Mouse (Mus musculus) lung, adult 18-20 months (tissue): Measurements from ENCODE around the gene 1500009C09Rik.
"Not testable (repeated sequence)": the region's sequence is repeated elsewhere in the genome, so short reads cannot be mapped to it uniquely, and the experiment has no call there.

Source experiments
- DNase-seq, 2 experiments: peaks; one replicate each; pipeline ENCODE4 v3.0.0; 2022; ENCODE audit warnings: mixed read lengths in 2 of 2

Gene 1500009C09Rik

DNA sequence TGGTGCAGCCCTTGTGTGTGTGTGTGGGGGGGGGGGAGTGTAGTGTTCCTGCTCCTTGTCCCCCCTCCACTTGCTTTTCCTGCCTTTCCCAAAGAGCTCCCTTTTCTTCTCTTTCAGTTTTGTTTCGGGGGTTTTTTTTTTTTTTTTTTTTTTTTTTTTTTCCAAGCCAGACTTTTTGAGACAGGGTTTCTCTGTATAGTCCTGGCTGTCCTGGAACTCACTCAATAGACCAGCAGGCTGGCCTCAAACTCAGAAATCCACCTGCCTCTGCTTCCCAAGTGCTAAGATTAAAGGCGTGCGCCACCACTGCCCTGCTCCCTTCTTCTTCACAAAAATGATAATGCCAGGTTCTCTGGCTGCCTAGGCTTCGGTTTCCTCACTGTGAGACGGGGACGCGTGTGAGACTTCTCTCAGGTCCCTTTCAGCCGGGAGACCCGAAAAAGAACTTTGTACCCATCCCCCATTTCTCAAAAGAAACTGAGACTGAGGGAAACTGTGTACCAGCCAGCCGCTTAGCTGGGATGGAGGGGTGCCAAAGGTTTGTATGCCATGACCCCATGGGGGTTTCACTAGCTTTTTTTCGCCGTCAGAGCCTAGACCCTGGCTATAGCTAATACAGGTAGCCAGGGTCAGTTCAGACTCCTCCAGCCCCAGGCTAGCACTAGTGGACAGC is 32.1 kb upstream of the 1500009C09Rik start:
- no peak for DNase-seq

DNA sequence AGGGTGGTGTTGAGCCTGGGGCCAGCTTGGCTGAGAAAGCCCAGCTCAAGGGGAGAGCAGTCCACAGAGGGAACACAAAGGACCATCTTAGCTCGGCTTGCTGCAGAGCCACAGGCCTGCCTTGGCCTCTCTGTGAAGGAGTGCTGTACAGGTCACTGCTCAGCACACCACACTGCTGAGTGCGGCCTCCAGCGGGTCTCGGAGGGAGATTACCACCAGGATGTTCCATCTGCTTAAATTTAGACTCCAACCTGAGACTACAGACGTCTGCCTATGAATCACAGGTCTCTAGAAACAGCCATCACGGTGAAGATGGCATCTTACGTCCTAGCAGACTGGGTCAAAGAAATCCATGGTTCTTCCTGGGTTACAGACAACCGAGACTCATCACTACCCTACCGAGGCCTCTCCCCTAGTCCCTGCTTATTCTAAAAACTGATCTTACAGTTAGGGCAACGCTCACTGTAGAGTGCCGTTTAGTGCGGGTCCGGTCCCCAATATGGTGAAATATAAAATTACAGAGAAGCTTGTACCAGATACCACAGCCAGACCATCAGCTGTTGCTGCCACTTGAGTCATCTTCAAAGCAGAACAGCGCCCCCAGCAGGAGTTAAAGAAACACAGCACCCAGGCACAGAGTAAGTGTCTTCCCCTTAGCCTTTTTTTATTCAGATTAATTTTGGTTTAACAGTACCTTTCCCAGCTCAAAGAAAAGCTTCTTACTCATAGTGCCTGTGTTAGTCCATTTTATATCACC is 30.9 kb upstream of the 1500009C09Rik start:
- no peak for DNase-seq

DNA sequence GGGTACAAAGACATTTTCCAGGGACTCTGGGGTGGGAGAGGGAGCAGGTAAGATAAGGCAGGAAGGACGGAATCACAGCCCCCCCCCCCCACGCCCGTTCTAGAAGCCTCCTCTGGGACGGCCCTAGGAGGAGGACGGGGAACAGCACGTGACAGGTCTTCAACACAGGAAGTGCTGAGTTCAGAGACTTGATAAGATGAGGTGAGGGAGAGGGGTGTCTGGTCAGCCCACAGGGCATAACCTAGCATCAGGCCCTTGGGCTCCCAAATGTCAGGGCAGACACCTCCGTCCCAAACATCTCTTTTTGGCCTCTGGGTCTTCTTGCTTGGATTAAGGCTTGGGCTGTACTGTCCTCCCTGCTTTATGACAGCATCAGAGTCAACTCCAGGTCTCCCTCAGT is 28.9 kb upstream of the 1500009C09Rik start:
- DNase-seq, result no peak

DNA sequence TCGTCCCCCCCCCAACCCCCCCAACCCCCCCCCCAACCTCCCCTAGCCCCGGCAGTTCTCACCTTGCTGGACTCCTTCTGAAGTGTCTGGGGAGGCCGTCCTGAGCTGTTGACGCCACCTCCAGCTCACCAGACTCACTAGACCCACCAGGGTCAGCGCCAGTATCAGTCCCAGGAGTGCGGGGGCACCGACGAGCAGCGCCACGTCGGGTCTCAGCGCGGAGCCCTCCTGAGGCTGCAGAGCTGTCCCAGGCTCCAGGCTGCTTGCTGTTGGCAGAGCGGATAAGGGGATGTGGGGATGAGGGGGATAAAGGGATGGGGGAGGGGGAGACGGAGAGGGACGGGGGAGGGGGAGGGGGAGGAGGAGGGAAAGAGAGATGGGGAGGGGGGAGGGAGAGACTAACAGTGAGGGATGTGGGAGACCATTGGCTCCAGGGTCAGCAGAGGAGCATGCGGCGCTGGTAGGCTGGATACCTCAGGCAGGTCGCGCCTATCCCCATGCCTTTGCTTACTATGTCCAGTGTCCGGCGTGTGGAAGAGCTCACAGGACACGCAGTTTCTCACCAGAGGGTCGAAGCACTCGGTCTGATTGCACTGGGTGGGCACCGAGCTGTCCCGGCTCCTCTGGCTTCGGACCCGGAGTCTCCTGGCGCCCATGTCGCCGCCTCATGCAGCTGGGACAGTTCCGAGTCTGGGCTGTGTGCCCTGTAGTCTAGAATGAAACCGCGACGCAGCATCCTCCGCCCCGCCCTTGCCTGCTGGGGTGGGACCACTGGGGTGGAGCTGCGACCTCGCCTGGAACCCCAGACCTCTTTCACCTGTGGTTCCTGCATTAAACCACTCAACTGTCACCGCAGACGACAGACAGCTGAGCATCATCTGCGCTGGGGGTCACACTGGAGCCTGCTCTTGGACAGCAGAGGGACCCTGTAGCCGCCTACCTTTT is 28.3 kb upstream of the 1500009C09Rik start, which contains the start of gene Tnfrsf13c:
Gene Tnfrsf13c, minus strand, starts transcription at position 713 of the 945 bp plus-strand sequence.
- DNase-seq, result peak in 1 of 2 experiments; percentile 53

- no peak for DNase-seq
Measured at GRCm38 (mm10) chr15:82224602-82225215, 27.5 kb upstream of the 1500009C09Rik start.

DNA sequence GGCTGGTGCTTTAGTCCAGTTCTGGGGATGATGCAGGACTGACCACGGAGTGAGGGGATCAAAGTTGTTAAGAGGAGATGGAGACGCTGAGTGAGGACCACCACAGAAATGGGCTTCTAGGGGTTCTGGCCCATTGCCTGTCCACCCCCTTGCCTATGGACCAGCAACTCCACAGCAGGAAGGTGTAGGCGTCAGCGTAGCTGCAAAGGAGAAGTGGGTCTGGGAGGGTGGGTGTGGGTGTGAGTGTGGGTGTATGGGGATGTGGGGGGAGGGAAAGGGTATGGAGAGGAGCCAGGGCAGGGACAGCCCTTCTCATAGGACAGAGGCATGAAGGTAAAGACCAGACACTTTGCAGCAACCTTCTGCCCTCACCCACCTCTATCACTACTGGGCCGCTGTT is 26.4 kb upstream of the 1500009C09Rik start:
- no peak for DNase-seq

DNA sequence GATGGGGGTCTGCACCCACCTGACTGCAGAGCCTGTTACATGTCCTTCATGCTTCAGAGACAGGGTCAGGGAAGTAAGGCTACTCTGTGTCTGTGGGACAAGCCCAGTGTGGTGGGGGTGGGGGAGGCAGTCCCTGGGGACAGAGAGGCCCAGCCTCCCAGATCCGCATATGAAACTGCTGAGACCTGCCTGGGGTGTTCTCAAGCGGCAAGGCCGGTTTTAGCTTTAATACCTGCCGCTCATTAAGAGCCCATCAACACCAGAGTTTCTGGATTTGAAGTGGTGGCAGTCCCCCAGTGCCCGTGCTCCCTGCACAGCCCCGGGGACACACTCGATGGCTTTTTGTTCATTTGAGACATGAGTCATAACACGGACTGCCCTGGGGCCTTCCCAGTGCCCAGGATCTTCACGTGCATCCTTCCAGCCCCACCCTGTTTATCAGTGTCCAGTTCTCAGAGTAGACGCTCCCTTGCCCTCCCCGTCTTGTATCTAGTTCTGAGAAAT is 22.6 kb upstream of the 1500009C09Rik start:
- no peak for DNase-seq

GRCm38 (mm10) chr15:82230098-82230611 is 22.0 kb upstream of the 1500009C09Rik start:
- no peak for DNase-seq

- no peak for DNase-seq
Measured at GRCm38 (mm10) chr15:82231100-82231499, 21.1 kb upstream of the 1500009C09Rik start.

GRCm38 (mm10) chr15:82231591-82232378 is 20.4 kb upstream of the 1500009C09Rik start:
- DNase-seq, result no peak

- no peak for DNase-seq
Measured at GRCm38 (mm10) chr15:82232651-82233050, 19.5 kb upstream of the 1500009C09Rik start.

DNA sequence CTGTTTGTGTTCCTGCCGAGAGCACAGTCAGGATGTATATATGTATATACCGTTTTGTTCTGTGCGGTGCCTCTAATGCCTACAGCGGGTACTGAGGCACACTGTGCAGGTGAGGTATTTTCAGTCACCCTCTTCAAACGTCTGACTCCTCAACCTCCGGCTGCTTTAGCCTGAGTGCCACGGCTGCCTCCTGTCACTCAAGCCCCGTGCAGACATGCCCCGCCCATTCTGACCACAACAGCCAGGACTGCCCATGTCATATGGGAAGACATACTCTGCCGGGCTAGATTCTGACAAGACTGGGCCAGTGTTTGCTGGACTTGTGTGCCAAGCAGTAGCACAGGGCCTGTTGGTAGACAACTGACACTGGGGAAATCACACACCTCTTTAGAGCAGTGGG is 16.5 kb upstream of the 1500009C09Rik start:
- DNase-seq, result no peak

- peak; percentile 80 for DNase-seq
Measured at GRCm38 (mm10) chr15:82236565-82236964, 15.6 kb upstream of the 1500009C09Rik start.

DNA sequence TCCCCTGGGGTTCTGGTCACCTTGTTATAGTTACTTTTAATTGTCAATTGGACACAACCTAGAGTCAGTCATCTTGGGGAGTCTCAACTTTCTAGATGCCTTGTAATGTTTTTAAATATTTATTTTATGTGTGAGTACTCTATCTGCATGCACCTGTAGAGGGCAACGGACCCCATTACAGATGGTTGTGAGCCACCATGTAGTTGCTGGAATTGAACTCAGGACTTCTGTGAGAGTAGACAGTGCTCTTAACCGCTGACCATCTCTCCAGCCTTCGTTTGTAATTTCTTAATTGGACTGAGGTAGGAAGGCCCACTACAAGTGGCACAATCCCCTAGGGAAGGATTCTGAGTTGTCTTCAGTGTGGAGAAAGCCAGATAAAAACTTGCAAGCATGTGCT is 8.9 kb upstream of the 1500009C09Rik start:
- DNase-seq, result no peak

DNA sequence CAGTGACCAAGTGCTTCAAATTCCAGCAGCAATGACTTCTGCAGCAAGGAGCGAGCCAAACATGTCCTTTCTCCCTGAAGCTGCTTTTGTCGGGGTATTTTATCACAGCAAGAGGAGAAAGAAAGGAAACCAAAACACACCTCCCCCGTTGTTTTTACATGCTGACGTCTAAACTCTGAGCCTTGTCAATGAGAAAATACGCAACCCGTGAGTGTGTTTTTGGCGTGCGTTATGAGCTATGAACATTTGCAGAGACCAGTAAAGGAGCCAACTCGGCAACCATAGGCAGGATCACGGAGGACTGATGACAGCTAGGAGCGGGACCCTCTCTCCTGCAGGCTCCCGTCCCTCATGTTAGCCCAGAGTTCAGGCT is 8.5 kb upstream of the 1500009C09Rik start:
- no peak for DNase-seq

DNA sequence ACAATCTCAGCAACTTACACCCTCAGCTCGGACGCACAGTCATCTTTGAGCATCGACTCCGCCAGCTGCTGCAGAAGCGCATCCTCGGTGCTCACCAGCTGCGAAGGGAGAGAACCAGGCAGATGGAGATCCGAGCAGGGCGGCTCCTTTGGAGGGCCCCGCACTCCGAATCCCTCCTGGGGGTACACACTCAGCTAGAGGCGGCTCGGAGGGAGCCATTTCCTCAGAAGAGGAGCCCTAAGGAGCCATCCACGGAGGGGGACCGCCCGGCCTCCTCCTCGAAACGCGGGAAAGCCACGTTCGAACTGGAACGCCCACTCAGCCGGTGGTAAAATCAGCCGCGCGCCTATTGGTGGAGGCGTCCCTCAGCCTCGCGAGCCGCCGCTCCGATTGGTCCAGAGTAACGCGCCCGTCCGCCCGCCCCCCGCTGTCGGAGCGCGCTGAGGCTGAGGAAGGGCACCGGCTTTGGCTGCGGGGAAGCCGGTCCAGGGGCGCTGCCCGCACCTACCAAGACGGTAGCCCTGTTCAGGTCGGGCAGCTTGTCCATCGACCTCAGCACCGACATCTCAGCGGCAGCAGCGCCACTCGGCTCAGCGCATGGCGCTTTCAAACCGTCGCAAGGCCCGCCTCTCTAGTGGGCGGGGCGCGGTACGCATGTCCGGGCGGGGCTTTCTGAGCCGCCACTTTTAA is 7.9 kb upstream of the 1500009C09Rik start, which contains the start of gene Cenpm:
Gene Cenpm, minus strand, starts transcription at position 634 of the 690 bp plus-strand sequence.
- DNase-seq, result peak; percentile 90 to 91

- DNase-seq, result not testable (repeated sequence)
Measured at GRCm38 (mm10) chr15:82244805-82245161, 7.4 kb upstream of the 1500009C09Rik start.

DNA sequence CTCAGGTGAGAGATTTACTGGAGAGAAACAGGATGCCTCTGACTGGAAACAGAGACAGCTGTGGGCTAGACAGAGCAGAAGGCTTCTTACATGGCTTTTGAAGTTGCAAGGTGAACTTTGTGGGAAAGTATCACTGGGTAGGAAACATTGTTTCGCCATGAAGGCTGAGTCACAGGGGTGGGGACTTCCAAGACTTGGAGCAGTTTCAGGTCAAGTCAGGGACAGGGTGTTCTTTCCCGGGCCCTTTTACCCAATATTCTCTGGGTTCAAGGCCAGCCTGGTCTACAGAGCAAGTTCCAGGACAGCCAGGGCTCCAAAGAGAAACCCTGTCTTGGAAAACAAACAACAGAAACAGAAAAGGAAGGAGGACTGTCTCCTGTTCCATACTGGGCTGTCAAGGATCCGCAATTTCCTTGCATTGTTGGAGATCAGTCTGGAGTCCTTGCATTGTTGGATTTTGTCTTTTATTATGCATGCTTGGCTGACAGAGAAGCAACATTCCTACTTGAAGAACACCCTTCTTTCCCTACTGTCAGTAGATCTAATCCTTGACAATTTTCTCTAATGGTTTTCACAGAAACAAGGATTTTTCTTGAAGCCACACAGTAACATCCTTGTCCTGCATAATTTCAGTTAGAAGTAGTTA is 4.9 kb upstream of the 1500009C09Rik start:
- no peak for DNase-seq

GRCm38 (mm10) chr15:82251579-82251978 is 618 bp upstream of the 1500009C09Rik start:
- no peak for DNase-seq

DNA sequence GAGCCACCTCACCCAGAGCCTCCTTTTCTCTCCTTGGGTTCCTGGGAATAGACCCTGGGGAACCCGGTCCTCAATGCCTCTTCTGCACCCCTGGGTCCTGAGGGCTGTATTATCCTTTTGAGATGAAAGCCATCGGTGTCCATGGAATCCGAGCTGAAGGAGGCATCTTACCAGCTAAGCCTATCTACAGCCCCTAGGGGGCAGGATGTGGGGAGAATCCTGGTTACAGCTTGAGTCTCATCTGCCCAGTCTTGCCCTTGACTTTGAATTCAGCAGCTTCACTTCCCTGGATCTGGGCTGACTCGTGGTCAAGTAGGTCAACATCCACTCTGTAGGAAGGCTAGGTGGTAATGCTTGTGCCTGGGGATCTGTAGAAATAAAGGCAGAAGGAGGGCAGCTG is 3.1 kb downstream of the 1500009C09Rik start:
- DNase-seq, result no peak
